Mouse (Mus musculus): ENCODE results near the gene Phactr1.

Phactr1 gene

GRCm38 (mm10) chr13:42680391-42680994 lies at the start of gene Phactr1:
Gene Phactr1, plus strand, starts transcription at chr13:42680623.
- no peak for DNase-seq (ENCODE audit: low spot score)

DNA sequence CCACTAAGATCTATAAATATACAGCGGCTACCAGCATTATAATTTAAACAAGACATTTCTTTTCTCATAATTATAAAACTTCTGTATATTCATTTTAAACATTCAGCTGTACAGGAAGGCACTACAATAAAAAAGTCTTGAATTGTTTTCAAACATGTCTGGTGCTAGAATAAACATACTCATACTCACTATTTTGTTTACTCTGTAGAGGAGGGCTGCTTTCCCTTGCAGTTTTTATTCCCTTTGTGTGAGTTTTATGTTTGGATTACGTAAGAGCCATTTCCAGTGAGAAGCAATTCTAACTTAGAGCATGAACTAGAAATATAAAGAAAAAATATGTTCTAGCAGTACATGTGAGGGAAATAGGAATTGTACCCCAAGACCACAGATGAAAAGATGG lies 45.5 kb upstream of the Phactr1 start:
- DNase-seq (ENCODE audit: low spot score), result no peak

- no peak for DNase-seq (ENCODE audit: low spot score)
Observed at GRCm38 (mm10) chr13:42650228-42650627, 30.2 kb upstream of the Phactr1 start.

DNA sequence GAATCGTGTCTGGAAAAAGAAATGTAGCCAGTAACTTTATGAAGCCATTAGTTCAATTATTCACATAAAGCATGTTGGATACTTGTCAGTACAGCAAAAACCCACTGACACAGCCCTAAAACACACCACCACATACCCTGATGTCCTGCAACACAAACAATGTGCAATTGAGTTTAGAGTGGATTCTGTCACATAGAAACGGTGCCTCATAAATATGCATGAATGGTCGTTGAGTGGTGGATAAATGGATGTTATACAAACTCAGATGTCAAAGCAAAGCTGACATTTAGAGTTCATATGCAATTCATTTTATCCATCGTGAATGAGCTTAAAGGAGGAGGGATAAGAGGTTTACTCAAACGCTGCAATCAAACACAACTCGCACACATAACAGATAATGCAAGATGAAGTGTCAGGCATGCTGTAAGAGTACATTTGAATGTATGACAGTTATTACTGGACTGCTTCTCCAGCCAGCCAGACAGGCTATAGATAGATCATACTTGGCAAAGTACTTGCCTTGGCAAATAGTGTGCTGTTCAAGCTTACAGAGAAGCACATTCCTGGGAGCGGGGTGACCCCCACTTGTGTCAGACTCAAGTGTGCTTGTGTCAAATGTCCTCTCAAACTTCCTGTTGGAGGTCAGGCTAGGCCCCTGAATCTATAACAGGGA lies 23.6 kb upstream of the Phactr1 start:
- no peak for DNase-seq (ENCODE audit: low spot score)

DNA sequence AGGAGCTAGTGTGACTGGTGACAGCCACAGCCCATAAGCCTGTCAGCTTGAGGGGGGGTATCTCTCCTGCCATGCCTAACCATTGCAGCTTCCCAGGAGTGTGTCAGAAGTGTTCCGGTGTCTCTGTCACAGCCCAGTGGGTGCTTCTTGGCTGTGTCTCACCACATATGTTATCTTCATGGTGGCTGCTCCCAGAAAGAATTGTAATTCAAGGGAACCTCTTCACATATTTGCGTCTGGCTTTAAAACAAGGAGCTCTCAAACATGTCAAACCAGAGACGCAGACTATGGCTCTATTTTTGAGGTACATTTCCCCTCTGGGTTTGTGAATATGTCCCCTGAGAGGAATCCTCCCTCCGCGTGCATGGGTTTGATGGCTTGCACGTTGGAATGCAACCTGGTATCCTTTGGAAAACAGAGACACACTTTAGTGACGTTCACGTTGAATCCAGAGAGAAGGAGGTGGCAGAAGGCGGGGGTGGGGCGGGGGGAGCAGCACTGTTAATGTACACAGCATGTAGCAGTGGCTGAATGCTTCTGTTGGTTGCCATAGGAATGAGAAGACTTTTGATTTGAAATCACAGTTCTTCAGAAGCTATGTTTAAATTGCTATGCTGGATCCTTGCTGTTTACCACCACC lies 8.7 kb upstream of the Phactr1 start:
- no peak for DNase-seq (ENCODE audit: low spot score)

GRCm38 (mm10) chr13:42681299-42681698 lies 876 bp downstream of the Phactr1 start:
- DNase-seq (ENCODE audit: low spot score), result no peak

GRCm38 (mm10) chr13:42684181-42684580 lies 3.8 kb downstream of the Phactr1 start:
- no peak for DNase-seq (ENCODE audit: low spot score)

DNA sequence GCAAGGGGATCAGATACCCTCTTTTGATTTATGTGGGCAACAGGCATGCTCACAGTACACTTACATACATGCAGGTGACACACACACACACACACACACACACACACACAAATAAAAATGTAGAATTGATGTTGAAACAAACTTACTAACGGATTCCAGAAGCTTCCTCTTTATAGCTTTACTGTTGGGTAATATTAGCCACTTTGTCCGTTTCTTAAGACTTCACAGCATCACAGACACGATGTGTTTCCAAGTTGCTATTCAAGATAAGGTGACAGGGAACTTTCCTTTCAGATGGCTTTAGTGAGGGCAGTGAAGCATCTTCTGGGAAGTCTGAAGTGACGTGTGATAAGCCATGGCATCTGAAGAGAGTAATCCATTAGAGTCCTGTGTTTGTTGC lies 11.8 kb downstream of the Phactr1 start:
- DNase-seq (ENCODE audit: low spot score), result no peak

GRCm38 (mm10) chr13:42696641-42697040 lies 16.2 kb downstream of the Phactr1 start:
- no peak for DNase-seq (ENCODE audit: low spot score)

GRCm38 (mm10) chr13:42709148-42709547 lies 28.7 kb downstream of the Phactr1 start:
- DNase-seq (ENCODE audit: low spot score), result no peak

DNA sequence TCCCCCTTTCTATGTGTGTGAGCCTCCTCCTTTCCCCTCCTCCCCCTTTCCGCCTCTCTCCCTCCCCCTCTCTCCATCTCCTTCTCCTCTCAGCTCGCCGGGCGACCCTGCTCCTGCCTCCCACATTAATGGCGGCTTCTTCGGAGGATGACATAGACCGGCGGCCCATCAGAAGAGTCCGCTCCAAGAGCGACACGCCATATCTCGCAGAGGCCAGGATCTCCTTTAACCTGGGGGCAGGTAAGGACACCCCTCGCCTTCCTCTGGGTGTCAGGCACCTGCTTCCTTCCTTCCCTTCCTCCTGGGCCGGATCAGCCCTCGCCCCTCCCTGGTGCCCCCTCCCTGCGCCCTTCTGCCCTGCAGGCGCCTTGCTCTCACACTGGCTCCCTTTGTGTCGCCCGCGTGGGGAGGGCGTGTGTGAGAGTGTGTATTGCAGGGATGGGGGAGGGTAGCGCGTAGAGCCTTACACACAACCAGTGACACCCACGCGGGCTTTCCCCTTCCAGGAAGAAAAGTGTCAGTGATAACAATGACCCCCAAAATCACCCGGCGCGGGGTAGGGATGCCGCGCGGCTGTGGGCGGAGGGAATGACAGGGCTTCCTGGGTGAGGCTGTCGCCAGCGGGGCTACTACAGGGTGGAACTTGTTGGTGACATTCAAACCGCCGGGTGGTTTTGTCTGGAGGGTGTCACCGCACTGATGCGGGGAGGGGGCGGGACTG lies 29.3 kb downstream of the Phactr1 start:
- DNase-seq (ENCODE audit: low spot score), result no peak

GRCm38 (mm10) chr13:42711510-42711909 lies 31.1 kb downstream of the Phactr1 start:
- DNase-seq (ENCODE audit: low spot score), result no peak

DNA sequence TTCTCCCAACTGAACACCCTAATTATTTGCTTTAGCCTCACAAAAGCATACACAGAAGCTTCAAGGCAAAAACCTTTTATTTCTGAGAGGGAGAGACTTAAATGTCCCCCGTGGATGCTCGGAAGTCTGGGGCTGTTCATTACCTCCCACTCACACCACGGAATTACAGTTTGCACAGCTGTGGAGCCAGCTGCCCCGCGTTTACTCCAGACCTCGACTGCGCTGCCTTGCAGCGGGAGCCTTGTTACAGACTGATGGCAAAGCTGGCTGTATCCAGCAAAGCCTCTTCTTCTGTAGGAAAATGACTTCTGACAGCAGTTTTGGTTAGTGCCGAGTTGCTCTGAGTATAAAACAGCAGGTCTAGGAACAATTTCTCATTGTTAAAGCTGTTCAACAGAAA lies 39.0 kb downstream of the Phactr1 start:
- no peak for DNase-seq (ENCODE audit: low spot score)

DNA sequence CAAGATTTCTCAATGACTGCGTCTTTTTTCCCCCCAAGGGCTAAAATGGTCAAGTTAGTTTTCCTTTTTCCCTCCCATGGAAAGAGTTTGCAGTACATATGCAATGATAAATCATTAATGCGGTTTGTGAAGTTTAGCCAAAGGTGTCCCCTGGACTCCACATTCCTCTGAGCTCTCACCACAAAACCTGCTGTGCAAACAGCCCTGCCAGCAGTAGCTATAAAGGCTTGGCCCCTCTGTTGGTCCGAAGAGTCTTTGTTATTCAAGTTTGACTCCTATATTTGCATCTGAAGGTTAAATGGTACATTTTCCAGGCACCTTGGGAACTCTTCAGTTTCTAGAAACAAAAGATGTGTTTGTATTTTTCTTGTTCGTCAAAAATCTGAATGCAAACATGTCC lies 39.7 kb downstream of the Phactr1 start:
- DNase-seq (ENCODE audit: low spot score), result no peak

DNA sequence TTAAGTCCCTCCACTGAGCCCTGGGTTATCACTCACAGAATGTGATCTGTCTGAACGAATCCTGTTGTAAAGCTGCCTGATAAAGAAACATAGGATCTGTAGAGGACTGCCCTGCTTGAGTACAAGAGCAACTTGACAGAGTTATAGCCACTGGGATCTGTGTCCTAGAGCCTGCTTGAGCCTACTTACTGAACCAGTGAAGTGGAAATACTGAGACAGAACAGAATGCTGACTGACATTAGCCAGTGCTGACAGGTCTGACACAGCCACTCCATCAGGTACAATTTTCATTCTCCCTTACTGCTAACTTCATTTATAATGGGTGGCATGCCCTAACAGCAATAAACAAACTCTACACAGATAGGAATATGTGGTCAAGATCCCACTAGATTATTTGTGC lies 40.2 kb downstream of the Phactr1 start:
- DNase-seq (ENCODE audit: low spot score), result no peak

- DNase-seq (ENCODE audit: low spot score), result no peak
Observed at GRCm38 (mm10) chr13:42724011-42724410, 43.6 kb downstream of the Phactr1 start.

- DNase-seq (ENCODE audit: low spot score), result no peak
Observed at GRCm38 (mm10) chr13:42725709-42726231, 45.3 kb downstream of the Phactr1 start.

GRCm38 (mm10) chr13:42737486-42737885 lies 57.1 kb downstream of the Phactr1 start:
- DNase-seq (ENCODE audit: low spot score), result no peak

DNA sequence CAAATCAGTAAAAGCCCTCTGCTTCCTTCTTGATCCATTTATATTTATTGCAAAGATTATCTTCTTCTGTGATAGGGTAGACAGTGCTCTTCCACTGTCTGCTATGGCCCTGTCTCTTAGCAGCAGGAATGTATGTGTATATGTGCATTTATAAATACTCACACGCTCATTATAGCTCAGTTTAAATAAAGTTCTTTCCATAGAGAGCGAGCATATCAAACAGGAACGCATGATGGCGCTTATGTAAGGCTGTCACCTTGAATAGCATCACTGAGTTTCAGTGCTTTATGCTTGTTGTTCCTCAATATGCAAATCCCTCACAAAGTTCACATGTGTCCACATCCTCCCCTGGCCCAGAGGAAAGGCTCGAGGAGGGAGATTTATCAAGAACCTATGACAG lies 57.7 kb downstream of the Phactr1 start:
- no peak for DNase-seq (ENCODE audit: low spot score)

DNA sequence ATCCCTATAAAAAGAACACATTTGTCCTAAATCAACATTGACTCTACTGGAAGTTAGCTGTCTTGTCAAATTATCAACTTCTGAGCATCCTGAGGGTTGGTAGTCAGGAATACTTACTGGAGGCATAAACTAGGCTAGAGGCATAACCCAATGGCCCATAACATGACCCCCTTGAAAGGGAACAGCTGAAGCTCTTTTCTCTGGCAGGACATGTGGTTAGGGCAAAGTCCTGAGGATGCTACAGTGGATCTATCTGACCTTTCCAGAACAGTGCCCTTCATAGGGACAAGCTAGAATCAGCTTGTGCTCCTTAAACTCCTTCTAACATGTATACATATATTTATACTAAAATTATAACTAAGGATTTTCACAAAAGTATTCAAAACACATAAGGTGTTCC lies 61.8 kb downstream of the Phactr1 start:
- no peak for DNase-seq (ENCODE audit: low spot score)

DNA sequence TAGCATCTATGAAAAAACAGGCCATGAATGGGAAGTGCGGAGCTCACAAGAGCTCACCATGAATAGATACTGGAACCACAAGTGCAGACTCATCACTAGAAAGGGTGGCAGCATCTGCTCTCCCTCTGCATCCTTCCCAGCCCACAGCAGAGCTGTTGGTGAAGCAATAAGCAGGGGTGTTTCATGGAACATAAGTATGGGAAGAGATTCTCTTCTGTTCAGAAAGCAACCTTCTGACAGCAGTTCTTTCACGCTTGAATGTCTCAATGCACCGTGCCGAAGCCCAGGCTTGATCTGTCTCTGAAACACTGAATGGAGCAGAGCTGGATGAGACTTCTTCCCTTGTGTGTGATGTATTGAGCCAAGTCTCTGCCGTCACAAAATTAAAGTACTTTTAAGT lies 64.0 kb downstream of the Phactr1 start:
- DNase-seq (ENCODE audit: low spot score), result no peak

DNA sequence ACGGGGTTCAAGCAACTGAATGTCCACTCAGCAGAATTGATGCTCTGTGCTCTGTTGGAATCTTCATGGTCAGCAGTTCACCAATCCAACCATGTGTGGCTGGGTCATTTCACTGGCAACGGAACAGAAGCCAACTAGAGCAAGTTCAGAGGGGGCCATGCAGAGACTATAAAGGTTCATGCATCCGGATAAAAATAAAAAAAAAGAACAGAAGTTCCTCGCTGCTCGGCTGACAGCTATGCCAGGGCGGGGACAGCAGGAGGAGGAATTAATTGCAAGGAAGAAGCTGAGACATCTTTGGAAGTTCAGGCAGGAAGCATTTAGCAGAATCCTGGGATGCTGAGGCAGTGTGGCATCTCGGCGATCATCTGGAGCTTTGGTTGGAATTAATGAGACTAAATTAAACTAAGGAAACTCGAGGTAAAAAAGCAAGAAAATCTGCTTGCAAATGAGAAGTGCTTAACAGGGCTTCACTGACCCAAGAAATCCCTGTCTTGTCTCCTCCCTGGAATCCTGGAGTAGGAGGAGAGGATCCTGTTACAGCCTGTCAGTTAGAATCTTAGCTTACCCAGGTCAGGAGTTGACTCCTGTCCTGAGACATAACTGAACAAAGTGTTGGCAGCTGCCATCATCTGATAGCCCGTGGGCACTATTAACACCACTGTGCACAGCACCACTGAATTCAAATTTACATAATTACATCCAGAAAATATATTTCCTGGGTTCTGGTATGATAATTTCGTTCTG lies 77.4 kb downstream of the Phactr1 start:
- DNase-seq (ENCODE audit: low spot score), result no peak
